Mouse (Mus musculus) G1E (cell line): ENCODE results near the gene Pitpna. TPM values are rescaled to one million over a fixed set of nuclear protein-coding genes. Genes with fewer than 3 reads are reported as not detected.
A peak's percentile ranks its signal among the peaks of the same experiment; 100 is the strongest.

ENCODE experiments used
- ATAC-seq: 2 replicates; pipeline ENCODE4 v1.8.0; 2016; ENCODE audit warnings: mild to moderate bottlenecking; ENCODE audit not compliant: insufficient number of reproducible peaks, poor library complexity, low FRiP score, severe bottlenecking; ENCODE audit errors: extremely low read depth
- DNase-seq: peaks from one replicate; pipeline ENCODE4 v3.0.0; 2012; ENCODE audit warnings: low spot score
- H3K27me3 ChIP-seq: 2 replicates; pipeline ENCODE4 v1.6.1; 2012; ENCODE audit warnings: mild to moderate bottlenecking, low read length, inconsistent platforms; ENCODE audit not compliant: insufficient read depth
- H3K36me3 ChIP-seq: replicated peaks from 2 replicates; pipeline ENCODE3; 2012; ENCODE audit warnings: mild to moderate bottlenecking, inconsistent platforms
- H3K4me1 ChIP-seq: 2 replicates; pipeline ENCODE4 v1.6.1; 2012; ENCODE audit warnings: low read depth, low read length, inconsistent platforms, mixed read lengths; ENCODE audit not compliant: insufficient read depth
- H3K4me3 ChIP-seq: 2 replicates; pipeline ENCODE4 v1.5.1; 2012; ENCODE audit warnings: low read depth, mild to moderate bottlenecking, inconsistent platforms, low read length, moderate library complexity, mixed read lengths
- H3K9me3 ChIP-seq: replicated peaks from 2 replicates; pipeline ENCODE4 v1.6.1; 2012; ENCODE audit warnings: inconsistent platforms
- CTCF ChIP-seq: IDR thresholded peaks from 2 replicates; pipeline ENCODE4 v1.5.1; 2012; ENCODE audit warnings: low read depth, low read length, inconsistent platforms, mixed read lengths
- GATA1 ChIP-seq: IDR thresholded peaks from 2 replicates; pipeline ENCODE4 v1.6.1; 2012; ENCODE audit warnings: borderline replicate concordance, low read length, inconsistent platforms, mixed read lengths
- GATA2 ChIP-seq: IDR thresholded peaks from 2 replicates; pipeline ENCODE4 v1.6.1; 2012; ENCODE audit warnings: low read depth, low read length, inconsistent platforms, borderline replicate concordance
- POLR2AphosphoS5 ChIP-seq: IDR thresholded peaks from 2 replicates; pipeline ENCODE4 v1.6.1; 2012; ENCODE audit warnings: low read depth, low read length, inconsistent platforms; ENCODE audit not compliant: insufficient replicate concordance
- TAL1 ChIP-seq: conservative IDR thresholded peaks from 2 replicates; pipeline ENCODE4 v1.6.1; 2012; ENCODE audit warnings: low read depth, low read length, inconsistent platforms, mixed read lengths
- polyA plus RNA-seq: library from polyadenylated mRNA; stranded (reverse); fragments of >175 nt; gene quantifications from 2 replicates; pipeline ENCODE4 v1.2.3, GENCODE M21; 2012
- total RNA-seq, 2 experiments: library from RNA; stranded (forward) in 1 of 2; stranded (reverse) in 1 of 2; fragments of 200-1000 nt in 1 of 2; fragments of >200 nt in 1 of 2; fragmentation: Nextera tagmentation in 1 of 2; gene quantifications; 2 replicates each; pipeline ENCODE4 v1.2.3; 2014 to 2017

The Pitpna gene
- total and polyA plus RNA-seq, 3 experiments: 24.5 to 97.5 (median 43.2) TPM

DNA sequence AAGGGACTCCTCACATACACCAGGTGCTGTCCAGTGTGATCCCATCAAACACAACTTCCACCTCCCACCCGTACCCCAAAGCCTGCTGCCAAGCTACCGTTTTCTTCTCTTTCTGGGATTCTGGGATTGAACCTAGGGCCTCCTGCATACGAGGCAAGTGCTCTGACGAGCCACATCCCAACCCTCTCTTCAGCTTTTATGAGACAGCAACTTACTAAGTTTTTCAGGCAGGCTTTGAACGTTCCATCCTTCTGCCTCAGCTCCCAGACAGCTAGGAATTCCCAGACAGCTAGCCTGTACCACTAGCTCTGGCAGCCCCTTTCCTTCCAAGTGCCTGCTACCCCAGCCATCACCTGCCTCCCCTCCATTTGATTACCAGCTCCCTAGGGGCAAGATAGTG lies 934 bp upstream of the Pitpna start:
- Histone ChIP-seq H3K4me3 (no peak overlapping the region), H3K9me3 (no peaks in the 10 kb centered on the region), H3K27me3 (peaks cover 19% of the 10 kb centered on the region), H3K36me3 (peaks cover 28% of the 10 kb centered on the region), H3K4me1 (peaks cover 38% of the 10 kb centered on the region)
- ATAC-seq (no peak), DNase-seq (no peak)
- no peak for TF ChIP-seq POLR2AphosphoS5
- no peak for TF ChIP-seq GATA2
- no peak for TF ChIP-seq TAL1
- no peak for TF ChIP-seq CTCF
- TF ChIP-seq GATA1: no peak

DNA sequence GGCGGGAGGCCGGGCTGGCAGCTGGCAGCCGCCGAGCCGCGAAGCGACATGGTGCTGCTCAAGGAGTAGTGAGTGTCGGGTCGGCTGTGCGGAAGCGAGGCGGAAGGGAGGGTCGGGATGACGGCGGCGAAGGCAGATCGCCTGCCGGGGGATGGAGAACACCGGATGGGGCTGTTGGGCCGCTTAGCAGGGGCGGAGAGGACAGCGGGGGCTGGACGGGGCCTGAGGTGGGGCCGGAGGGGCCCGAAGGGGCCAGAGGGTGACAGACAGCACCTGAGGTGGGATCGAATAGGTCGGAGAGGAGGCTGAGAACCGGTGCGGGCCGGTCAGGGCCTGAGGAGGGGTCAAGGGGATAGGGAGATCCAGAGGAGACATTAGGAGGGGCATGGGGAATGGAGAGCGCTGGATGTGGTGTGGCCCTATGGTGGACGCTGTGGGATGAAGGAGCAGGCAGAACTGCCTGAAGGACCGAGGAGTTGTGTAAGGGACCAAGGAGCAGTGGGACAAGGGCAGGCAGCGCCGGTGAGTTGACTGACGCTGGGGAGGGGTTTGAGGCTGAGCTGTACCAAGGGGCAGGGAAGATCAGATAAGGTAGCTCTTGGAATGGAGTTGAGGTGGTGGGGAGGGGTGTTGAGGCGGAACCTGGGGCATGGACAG lies 516 bp downstream of the Pitpna start:
- Histone ChIP-seq H3K4me1 (peaks cover 48% of the 10 kb centered on the region), H3K36me3 (peaks cover 42% of the 10 kb centered on the region), H3K4me3 (peak overlapping the region; percentile 95), H3K9me3 (no peaks in the 10 kb centered on the region), H3K27me3 (peaks cover 19% of the 10 kb centered on the region)
- peak; percentile 32 for DNase-seq
- ATAC-seq: no peak
- TF ChIP-seq POLR2AphosphoS5 (no peak), CTCF (no peak), GATA1 (no peak)

DNA sequence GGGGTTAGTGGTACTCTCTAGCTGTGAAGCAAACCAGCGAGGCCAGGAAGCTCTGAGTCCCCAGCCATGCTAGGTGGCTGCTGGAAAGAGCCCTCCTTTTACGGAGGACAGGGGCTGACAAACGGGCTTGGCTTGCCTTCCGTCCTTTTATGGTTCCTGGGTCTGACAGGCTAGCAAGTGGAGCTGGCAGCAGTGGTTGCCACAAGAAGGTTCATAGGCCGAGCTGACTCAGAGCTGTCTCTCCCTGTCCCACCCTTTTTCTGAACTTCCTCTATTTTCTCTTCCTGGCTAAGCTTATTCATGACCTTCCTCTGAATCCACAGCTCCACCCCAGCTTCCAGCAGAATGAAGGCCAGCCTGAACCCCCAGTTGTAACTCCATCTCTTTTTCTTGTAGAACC lies 4.7 kb downstream of the Pitpna start:
- TF ChIP-seq GATA1: no peak
- TF ChIP-seq POLR2AphosphoS5: no peak
- TF ChIP-seq TAL1: no peak
- TF ChIP-seq CTCF: no peak
- TF ChIP-seq GATA2: no peak
- peaks cover 82% of the 10 kb centered on the region for H3K36me3 ChIP-seq
- H3K4me3 ChIP-seq: peak overlapping the region; percentile 17; the same call in 1 of the 2 replicates
- DNase-seq (peak; percentile 59), ATAC-seq (peak; percentile 42; the same call in 1 of the 2 replicates)
- H3K4me1 ChIP-seq: peaks cover 60% of the 10 kb centered on the region
- H3K27me3 ChIP-seq: no peaks in the 10 kb centered on the region
- no peaks in the 10 kb centered on the region for H3K9me3 ChIP-seq

DNA sequence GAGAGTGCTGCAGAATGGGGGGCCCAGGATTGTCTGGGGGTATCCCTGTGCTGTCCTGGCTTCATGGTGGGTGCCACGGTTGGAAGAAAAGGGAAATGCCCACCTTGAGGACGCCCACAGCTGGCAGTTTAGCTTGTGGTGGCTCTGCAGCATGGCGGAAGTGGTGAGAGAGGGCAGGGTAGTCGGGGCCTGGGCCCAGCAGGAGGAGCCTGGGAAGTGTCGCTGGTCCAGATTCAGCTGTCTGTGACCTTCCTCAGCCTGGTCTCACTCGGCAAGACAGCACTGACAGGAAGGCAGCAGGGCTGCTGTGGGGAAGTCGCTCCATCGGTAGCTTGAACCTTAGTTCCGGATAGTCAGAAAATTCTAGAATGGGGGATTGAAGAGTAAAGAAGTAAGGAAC lies 6.5 kb downstream of the Pitpna start:
- no peak for ATAC-seq
- no peak overlapping the region for H3K4me3 ChIP-seq
- no peak for DNase-seq
- H3K9me3 ChIP-seq: no peaks in the 10 kb centered on the region
- H3K36me3 ChIP-seq: peaks cover 95% of the 10 kb centered on the region
- peaks cover 44% of the 10 kb centered on the region for H3K4me1 ChIP-seq
- no peak for TF ChIP-seq GATA2
- no peak for TF ChIP-seq TAL1
- no peak for TF ChIP-seq GATA1
- no peak for TF ChIP-seq CTCF
- TF ChIP-seq POLR2AphosphoS5: no peak
- H3K27me3 ChIP-seq: no peaks in the 10 kb centered on the region

DNA sequence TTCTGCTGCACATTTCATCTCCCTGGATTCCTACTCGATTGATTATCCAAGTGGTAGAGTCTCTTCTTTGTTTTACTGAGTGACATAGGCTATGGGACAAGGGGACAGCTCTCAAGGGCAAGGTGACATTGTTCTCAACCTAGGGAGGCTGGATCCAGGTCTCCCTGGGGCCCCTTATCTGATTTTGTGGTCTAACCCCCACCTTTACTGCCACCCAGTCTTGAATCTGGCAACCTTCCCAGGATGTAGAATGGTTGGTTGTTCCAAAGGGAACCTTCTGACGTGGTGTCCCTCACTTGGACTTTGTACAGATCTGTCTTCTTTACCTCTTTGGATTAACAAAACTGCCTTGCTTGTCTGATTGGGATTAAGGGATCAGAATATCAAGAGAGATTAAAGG lies 7.5 kb downstream of the Pitpna start:
- H3K4me1 ChIP-seq: peaks cover 36% of the 10 kb centered on the region
- H3K9me3 ChIP-seq: no peaks in the 10 kb centered on the region
- ATAC-seq (no peak), DNase-seq (no peak)
- no peak for TF ChIP-seq TAL1
- TF ChIP-seq CTCF: no peak
- TF ChIP-seq POLR2AphosphoS5: no peak
- no peak for TF ChIP-seq GATA2
- TF ChIP-seq GATA1: no peak
- H3K36me3 ChIP-seq: peaks cover 92% of the 10 kb centered on the region
- H3K4me3 ChIP-seq: no peak overlapping the region
- no peaks in the 10 kb centered on the region for H3K27me3 ChIP-seq

DNA sequence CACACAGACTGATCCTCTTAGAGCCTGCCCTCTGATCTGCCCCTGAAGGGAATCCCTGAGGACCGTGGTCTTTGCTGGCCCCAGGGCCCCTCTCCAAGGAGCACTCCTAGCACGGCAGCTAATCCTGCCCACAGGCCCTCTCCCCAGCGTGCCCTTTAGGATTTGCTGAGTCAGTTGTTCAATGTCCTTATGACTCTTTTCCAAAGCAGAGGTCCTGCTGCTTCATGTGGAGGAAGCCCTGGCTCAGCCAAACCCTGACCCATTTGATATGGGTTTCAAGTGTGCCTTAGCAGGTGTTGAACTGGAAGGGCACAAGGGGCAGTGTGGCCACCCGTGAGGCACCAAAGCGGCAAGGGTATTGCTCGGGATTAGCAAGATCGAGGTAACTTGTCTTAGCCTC lies 7.9 kb downstream of the Pitpna start:
- Histone ChIP-seq H3K4me1 (peaks cover 36% of the 10 kb centered on the region), H3K4me3 (no peak overlapping the region), H3K9me3 (no peaks in the 10 kb centered on the region), H3K27me3 (no peaks in the 10 kb centered on the region), H3K36me3 (peaks cover 93% of the 10 kb centered on the region)
- TF ChIP-seq GATA1 (no peak), CTCF (no peak)
- no peak for DNase-seq
- ATAC-seq: no peak

DNA sequence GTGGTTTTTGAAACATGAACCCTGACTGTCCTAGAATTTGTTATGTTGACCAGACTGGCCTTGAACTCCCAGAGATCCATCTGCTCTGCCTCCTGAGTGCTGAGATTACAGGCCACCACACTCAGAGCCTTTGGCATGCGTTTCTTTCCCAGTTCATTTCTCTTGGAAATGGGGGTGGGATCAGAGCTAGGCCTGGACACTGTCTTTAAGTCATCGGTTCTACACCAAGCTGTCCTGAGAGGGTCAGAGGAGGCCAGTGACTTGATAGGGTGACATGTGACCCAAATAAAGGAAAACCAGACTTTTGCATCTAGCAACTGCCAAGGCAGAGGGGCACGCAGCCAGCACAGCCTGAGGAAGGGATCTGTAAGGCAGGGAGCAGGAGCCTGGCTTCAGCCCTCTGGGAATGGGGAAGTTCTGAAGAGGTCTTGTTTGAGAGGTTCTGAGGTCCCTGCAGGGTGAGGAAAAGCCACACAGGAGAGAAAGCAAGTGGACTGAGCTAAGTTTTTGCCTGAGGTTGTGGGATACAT lies 8.9 kb downstream of the Pitpna start:
- H3K36me3 ChIP-seq: peaks cover 93% of the 10 kb centered on the region
- no peaks in the 10 kb centered on the region for H3K27me3 ChIP-seq
- TF ChIP-seq CTCF (no peak), TAL1 (no peak), POLR2AphosphoS5 (no peak), GATA2 (no peak), GATA1 (no peak)
- no peak overlapping the region for H3K4me3 ChIP-seq
- H3K9me3 ChIP-seq: no peaks in the 10 kb centered on the region
- ATAC-seq (no peak), DNase-seq (no peak)
- H3K4me1 ChIP-seq: peaks cover 29% of the 10 kb centered on the region
